Mouse (Mus musculus): Measurements from ENCODE around the gene Vmn1r22. TPM values are rescaled to one million over a fixed set of nuclear protein-coding genes. Genes with fewer than 3 reads are reported as not detected.
A peak's percentile ranks its signal among the peaks of the same experiment; 100 is the strongest.
"Not testable (repeated sequence)": the region's sequence is repeated elsewhere in the genome, so short reads cannot be mapped to it uniquely, and the experiment has no call there.

The Vmn1r22 gene
- polyA plus RNA-seq (2012; rRNA removed): not detected in 2 replicates

GRCm38 (mm10) chr6:57907928-57908327, at the start of gene Vmn1r22:
Gene Vmn1r22, minus strand, starts transcription at chr6:57908028.
- Histone ChIP-seq H3K27ac (ENCODE audit: insufficient read depth, low read length) (no peak within 1 kb of the TSS), H3K4me3 (replicated peaks; ENCODE audit: insufficient read depth, low read depth, low read length) (no peak within 1 kb of the TSS), H3K27me3 (ENCODE audit: control insufficient read depth, insufficient read depth, low read length) (no peaks in the 10 kb centered on the region), H3K4me1 (ENCODE audit: control insufficient read depth, insufficient read depth, low read length) (no peaks in the 10 kb centered on the region)
- TF ChIP-seq POLR2A (IDR thresholded peaks at IDR 0.05; ENCODE audit: borderline replicate concordance, insufficient read depth, low read length) (no peak), CTCF (IDR thresholded peaks at IDR 0.05; ENCODE audit: borderline replicate concordance, insufficient read depth, low read depth, low read length) (no peak)
- no peak for DNase-seq
- WGBS: 88% methylated on average over 1 of the region's 1 CpGs

DNA sequence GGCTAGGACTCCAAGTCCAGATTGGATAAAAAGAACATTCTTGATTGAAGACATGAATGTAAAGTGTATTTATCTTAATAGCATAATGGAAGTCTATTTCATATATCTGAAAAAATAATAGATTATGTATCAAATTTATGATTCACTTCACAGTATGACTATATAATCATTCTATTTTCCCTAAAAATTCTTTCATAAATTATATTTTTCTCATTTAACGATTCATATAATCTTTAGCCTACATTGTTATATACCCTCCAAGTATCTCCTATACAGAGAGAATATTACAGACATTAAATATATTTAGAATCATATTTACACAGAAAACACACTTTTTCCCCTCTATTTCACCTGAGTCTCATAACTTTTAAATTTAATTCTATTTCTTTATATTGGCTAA, 18.9 kb upstream of the Vmn1r22 start, which contains the start of gene Vmn1r23:
TSS of gene Vmn1r23 (minus strand) at position 101 of the 400 bp plus-strand sequence.
- Histone ChIP-seq H3K4me1 (ENCODE audit: control insufficient read depth, insufficient read depth, low read length) (no peaks in the 10 kb centered on the region), H3K27me3 (ENCODE audit: control insufficient read depth, insufficient read depth, low read length) (no peaks in the 10 kb centered on the region), H3K4me3 (replicated peaks; ENCODE audit: insufficient read depth, low read depth, low read length) (no peak within 1 kb of the TSS), H3K27ac (ENCODE audit: insufficient read depth, low read length) (no peak within 1 kb of the TSS)
- no peak for DNase-seq
- TF ChIP-seq CTCF (IDR thresholded peaks at IDR 0.05; ENCODE audit: borderline replicate concordance, insufficient read depth, low read depth, low read length) (no peak), POLR2A (IDR thresholded peaks at IDR 0.05; ENCODE audit: borderline replicate concordance, insufficient read depth, low read length) (no peak)
- whole genome bisulfite sequencing: 93% methylated on average over 1 of the region's 1 CpGs

DNA sequence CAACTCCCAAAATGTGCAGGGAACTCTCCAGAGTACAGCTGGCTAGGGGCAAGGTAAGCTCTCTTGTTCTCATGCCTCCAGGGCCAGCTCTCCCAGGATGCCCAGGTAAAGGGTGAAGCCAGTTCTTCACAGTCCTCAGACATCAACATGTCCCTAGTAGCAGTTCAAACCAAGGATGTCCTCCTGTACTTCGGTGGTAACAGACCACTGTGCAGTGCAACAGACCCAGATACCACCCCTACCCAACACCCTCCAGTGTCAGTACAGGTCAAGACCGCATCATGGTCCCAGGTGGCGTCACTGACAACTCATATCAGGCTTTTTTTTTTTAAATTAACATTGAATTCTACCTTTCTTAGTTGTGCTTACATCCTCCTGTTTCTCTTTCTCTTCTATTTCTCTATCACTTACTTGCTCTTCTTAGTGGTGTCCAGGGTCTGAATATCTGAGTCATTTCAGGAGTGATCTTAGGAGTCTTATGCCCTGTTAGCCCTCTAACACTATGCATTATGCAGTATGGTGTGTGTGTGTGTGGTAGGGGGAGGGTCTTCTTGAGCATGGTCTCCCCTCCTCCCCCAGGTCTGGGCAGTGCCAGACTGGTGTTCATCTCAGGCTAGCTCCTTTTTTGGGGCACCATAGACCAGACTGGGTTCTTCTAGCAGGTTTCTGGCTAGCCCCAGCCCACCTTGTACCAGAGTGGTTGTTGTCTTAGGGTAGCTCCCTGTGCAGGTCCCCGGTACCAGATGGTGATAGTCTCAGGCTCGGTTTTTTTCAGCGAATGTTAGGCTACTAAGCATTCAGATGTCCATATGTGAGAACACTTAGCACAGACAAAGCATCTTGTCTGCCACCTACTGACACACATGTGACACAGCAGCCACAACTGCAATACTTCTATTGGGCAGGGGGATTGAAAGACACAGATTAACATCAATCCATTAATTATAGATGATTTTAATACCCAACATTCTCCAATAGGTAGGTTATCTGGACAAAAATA, 48.5 kb downstream of the Vmn1r22 start:
- 49% methylated on average over 6 of the region's 6 CpGs for WGBS
- Histone ChIP-seq H3K4me1 (ENCODE audit: control insufficient read depth, insufficient read depth, low read length) (no peaks in the 10 kb centered on the region), H3K27ac (ENCODE audit: insufficient read depth, low read length) (no peak overlapping the region), H3K27me3 (ENCODE audit: control insufficient read depth, insufficient read depth, low read length) (no peaks in the 10 kb centered on the region), H3K4me3 (replicated peaks; ENCODE audit: insufficient read depth, low read depth, low read length) (no peak overlapping the region)
- TF ChIP-seq POLR2A (IDR thresholded peaks at IDR 0.05; ENCODE audit: borderline replicate concordance, insufficient read depth, low read length) (no peak), CTCF (IDR thresholded peaks at IDR 0.05; ENCODE audit: borderline replicate concordance, insufficient read depth, low read depth, low read length) (peak; percentile 45; the same call in 1 of the 2 replicates)
- peak; percentile 19 for DNase-seq

- H3K4me1 ChIP-seq (ENCODE audit: control insufficient read depth, insufficient read depth, low read length); H3K27ac ChIP-seq (ENCODE audit: insufficient read depth, low read length); DNase-seq; H3K27me3 ChIP-seq (ENCODE audit: control insufficient read depth, insufficient read depth, low read length); H3K4me3 ChIP-seq (replicated peaks; ENCODE audit: insufficient read depth, low read depth, low read length): not testable (repeated sequence)
- 81% methylated on average over 5 of the region's 5 CpGs for WGBS
These were observed 56.7 kb downstream of the Vmn1r22 start for GRCm38 (mm10) chr6:57851177-57851576.

DNA sequence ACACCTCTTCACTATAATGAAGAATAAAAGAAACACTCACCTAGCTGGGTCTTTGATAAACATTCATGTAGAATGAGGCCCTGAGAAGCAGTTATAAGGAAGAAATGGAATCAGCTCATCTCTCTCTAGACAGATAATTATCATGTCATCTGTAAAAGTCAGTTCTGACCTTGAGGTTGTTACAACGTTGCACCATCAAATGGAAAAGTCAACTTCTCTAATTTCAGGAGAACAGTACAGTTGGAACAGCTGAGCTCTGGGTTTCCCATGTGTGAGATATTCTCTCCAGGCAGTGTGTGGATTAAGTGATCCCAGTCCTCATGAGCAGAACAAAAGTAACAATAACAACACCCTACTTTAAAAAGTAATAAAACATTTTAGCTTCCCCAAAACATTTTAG, 57.5 kb downstream of the Vmn1r22 start, which contains the start of gene Vmn1r21:
TSS of gene Vmn1r21 (minus strand) at position 58 of the 400 bp plus-strand sequence.
- no peak within 1 kb of the TSS for H3K4me3 ChIP-seq (replicated peaks; ENCODE audit: insufficient read depth, low read depth, low read length)
- no peaks in the 10 kb centered on the region for H3K4me1 ChIP-seq (ENCODE audit: control insufficient read depth, insufficient read depth, low read length)
- H3K27ac ChIP-seq (ENCODE audit: insufficient read depth, low read length): no peak within 1 kb of the TSS
- TF ChIP-seq POLR2A (IDR thresholded peaks at IDR 0.05; ENCODE audit: borderline replicate concordance, insufficient read depth, low read length) (no peak), CTCF (IDR thresholded peaks at IDR 0.05; ENCODE audit: borderline replicate concordance, insufficient read depth, low read depth, low read length) (no peak)
- H3K27me3 ChIP-seq (ENCODE audit: control insufficient read depth, insufficient read depth, low read length): no peaks in the 10 kb centered on the region
- DNase-seq: no peak
- 69% methylated on average over 1 of the region's 1 CpGs for WGBS

Other genes with a start within 250 kb of the Vmn1r22 start
- gene Pyurf, start 215.9 kb downstream of the Vmn1r22 start, polyA plus RNA-seq (2012; rRNA removed): 23.1 and 23.7 TPM in 2 replicates
- 46.7 and 48.4 TPM in 2 replicates for gene Lancl2, start 205.5 kb downstream of the Vmn1r22 start, polyA plus RNA-seq (2012; rRNA removed)
- gene Vopp1, start 82.9 kb downstream of the Vmn1r22 start, polyA plus RNA-seq (2012; rRNA removed): 32.0 and 33.2 TPM in 2 replicates
- not detected in 2 replicates for gene Vmn1r21, start 57.7 kb downstream of the Vmn1r22 start, polyA plus RNA-seq (2012; rRNA removed)
- not detected in 2 replicates for gene Vmn1r23, start 18.8 kb upstream of the Vmn1r22 start, polyA plus RNA-seq (2012; rRNA removed)
- not detected in 2 replicates for gene Vmn1r24, start 53.5 kb upstream of the Vmn1r22 start, polyA plus RNA-seq (2012; rRNA removed)
- not detected in 2 replicates for gene Vmn1r25, start 72.8 kb upstream of the Vmn1r22 start, polyA plus RNA-seq (2012; rRNA removed)
- gene Vmn1r26, start 107.1 kb upstream of the Vmn1r22 start, polyA plus RNA-seq (2012; rRNA removed): not detected in 2 replicates